Mouse (Mus musculus): ENCODE results near the gene Fam241b. TPM values are rescaled to one million over a fixed set of nuclear protein-coding genes. Genes with fewer than 3 reads are reported as not detected.
"Not testable (repeated sequence)": the region's sequence is repeated elsewhere in the genome, so short reads cannot be mapped to it uniquely, and the experiment has no call there.

Fam241b gene
- total RNA-seq, 2 experiments from 2014 or later, result 1.7 to 2.6 TPM

GRCm38 (mm10) chr10:62086044-62086443 lies 57.7 kb downstream of the Fam241b start:
- DNase-seq, result no peak
- intact Hi-C loops (cut with DNase I), result no loop called here

DNA sequence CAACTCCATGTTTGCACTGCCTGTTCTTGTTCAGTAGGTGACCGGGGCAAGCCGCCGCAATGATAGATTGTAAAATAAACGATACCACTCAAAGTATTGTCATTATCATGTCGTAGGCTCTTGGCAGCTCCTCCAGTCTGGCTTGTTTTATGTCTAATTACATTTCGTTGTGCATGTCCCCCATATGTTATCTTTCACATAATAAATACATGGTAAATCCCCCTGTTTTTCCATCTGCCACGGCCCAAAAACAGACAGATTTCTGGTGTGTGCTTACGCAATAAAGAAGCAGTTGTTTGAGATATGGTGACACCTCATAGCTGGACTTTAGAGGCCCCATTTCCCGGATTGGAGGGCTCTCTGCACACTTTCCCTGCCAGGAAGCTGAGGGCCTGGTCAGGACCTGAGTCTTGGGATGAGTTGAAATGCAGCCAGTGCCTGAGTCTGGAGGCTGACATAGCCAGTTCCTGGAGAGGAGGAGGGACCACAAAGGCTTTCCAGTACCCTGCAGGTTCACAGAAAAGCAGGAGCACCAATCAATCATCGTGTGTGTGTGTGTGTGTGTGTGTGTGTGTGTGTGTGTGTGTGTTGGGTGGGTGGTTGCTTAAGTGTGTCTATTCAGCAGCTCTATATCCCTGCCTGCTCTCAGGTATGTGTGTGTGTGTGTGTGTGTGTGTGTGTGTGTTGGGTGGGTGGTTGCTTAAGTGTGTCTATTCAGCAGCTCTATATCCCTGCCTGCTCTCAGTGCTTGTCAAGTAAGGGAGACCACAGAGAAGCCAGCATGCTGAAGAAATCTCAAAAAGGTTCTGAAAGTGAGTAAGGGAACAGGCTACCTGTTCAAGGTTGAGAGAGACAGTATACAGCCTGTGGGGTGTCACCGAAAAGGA lies 67.2 kb downstream of the Fam241b start:
- intact Hi-C loops (cut with DNase I), result no loop called here
- DNase-seq, result no peak

- DNase-seq; intact Hi-C loops (cut with DNase I): not testable (repeated sequence)
Observed at GRCm38 (mm10) chr10:62071346-62071745, 72.4 kb downstream of the Fam241b start.

GRCm38 (mm10) chr10:62070636-62071035 lies 73.1 kb downstream of the Fam241b start:
- no peak for DNase-seq
- intact Hi-C loops (cut with DNase I), result no loop called here

DNA sequence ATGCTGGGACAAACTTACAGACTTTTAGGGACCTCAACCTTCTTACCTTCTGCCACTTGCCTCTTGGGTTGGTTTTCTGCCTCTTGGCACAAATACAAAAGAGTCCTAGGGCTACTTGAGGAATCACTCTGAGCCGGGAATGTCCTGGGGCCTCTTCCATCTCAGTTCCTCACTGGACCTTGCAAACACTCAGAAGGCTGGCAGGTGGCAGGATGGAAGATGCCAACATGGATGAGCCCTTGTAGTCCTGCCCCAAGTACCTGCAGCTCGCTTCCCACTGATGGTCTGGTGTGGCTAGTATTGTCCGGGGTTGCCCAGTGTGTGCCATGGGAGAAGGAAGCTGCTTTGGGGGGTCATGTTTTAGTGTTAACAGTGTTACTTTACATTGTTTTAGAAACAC lies 73.8 kb downstream of the Fam241b start:
- intact Hi-C loops (cut with DNase I), result no loop called here
- no peak for DNase-seq

DNA sequence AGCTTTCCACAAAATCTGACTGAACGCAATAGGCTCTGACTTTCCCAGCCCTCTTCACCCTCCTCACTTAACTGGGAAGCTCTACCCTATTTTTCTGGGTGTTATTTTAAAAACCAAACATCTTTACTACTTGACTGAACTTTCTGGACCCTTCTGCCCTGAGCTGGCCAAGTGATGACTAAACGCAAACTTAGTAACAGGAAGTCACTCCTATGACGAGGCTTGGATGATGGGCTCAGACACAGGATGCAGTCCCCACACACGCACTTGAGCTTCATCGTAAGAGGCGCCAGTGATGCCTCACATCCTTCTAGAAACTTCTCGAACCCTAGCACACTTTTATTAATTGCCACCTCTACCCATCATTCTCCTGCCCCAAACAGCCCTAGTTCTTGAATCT lies 74.3 kb downstream of the Fam241b start:
- intact Hi-C loops (cut with DNase I), result no loop called here

DNA sequence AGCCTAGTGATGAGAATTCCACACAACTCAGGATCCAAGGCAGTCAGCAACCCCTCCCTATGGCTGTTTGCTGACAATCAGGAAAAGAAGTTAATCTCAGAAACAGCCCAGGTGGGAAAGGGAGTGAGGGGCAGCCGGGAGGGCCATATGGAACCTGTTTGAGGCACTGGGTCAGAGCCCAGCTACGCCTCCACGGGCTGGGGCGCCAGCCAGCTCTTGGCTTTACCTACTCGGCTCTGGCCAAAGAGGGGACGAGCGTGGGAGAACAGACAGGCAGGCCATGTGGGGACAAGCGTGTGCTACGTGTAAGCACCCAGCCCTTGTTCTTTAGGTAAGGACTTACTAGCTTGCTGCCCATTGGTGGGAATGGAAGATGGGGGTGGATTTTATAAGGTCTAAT lies 75.2 kb downstream of the Fam241b start:
- DNase-seq, result peak in 1 of 2 experiments; percentile 8
- intact Hi-C loops (cut with DNase I), result no loop called here

More for the DNA sequence above, 74.3 kb downstream of the Fam241b start:
- no peak for DNase-seq

DNA sequence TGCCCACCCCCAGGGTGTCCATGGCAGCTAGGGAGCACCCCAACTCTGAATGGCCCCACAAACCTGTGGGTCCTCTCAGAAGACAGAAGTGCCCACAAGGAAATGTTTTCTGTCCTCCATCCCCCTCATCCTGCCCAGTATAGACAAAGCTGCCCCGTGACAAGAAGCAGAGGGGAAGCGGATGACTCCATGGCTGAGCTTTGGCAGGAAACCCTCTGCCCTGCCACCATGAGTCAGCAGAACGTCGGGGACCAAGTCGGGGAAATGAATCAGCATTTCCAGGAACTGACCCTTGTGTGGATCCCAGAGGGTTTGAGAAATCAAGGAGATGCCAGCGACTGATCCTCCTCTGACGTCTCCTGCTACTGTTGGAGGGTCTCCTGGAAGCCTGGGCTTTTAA lies 77.5 kb downstream of the Fam241b start:
- intact Hi-C loops (cut with DNase I), result no loop called here
- DNase-seq, result no peak

GRCm38 (mm10) chr10:62062786-62063185 lies 80.9 kb downstream of the Fam241b start:
- DNase-seq, result no peak
- intact Hi-C loops (cut with DNase I), result no loop called here

- intact Hi-C loops (cut with DNase I), result no loop called here
- no peak for DNase-seq
Observed at GRCm38 (mm10) chr10:62060969-62061678, 82.6 kb downstream of the Fam241b start.

GRCm38 (mm10) chr10:62060224-62060913 lies 83.4 kb downstream of the Fam241b start:
- no peak for DNase-seq
- intact Hi-C loops (cut with DNase I), result no loop called here

GRCm38 (mm10) chr10:62058508-62059375 lies 85.0 kb downstream of the Fam241b start:
- intact Hi-C loops (cut with DNase I), result loop anchor here (5.0 kb wide), 1 partner anchor 76 kb away; no protein-coding TSS in a partner anchor
- DNase-seq, result no peak

Other genes with a start within 250 kb of the Fam241b start
- under 1 TPM; 0.65 to 0.97 TPM for gene Col13a1, start 164.8 kb downstream of the Fam241b start, total RNA-seq (2021)
- not detected for gene Neurog3, start 10.8 kb downstream of the Fam241b start, total RNA-seq (2021)
- 1 to 10 TPM; 7.3 to 8.2 TPM for gene Tspan15, start 87.3 kb upstream of the Fam241b start, total RNA-seq (2021)
- not detected for gene Tacr2, start 108.5 kb upstream of the Fam241b start, total RNA-seq (2021)
- 100 to 1,000 TPM in 1 of 2 experiments, 10 to 100 TPM in 1; 99.7 to 113 TPM for gene Hk1, start 236.0 kb upstream of the Fam241b start, total RNA-seq (2021)